Mouse (Mus musculus): ENCODE measurements around the gene Cdk17. TPM values are rescaled to one million over a fixed set of nuclear protein-coding genes. Genes with fewer than 3 reads are reported as not detected.

The Cdk17 gene
- total RNA-seq, 2 experiments from 2014 or later: 102 to 106 TPM

GRCm38 (mm10) chr10:93309131-93309933 lies 148.7 kb downstream of the Cdk17 start:
- peak; percentile 43 for DNase-seq
- intact Hi-C loops (cut with DNase I): no loop called here

- intact Hi-C loops (cut with DNase I): no loop called here
- no peak for DNase-seq
These were observed 149.4 kb downstream of the Cdk17 start for GRCm38 (mm10) chr10:93309934-93310621.

GRCm38 (mm10) chr10:93310721-93311411 lies 150.2 kb downstream of the Cdk17 start, which contains the start of gene Elk3:
Gene Elk3, minus strand, starts transcription at chr10:93311135.
- intact Hi-C loops (cut with DNase I): no loop called here
- DNase-seq: peak; percentile 27

GRCm38 (mm10) chr10:93311576-93311975 lies 150.9 kb downstream of the Cdk17 start:
- no peak for DNase-seq
- intact Hi-C loops (cut with DNase I): no loop called here

Small RNAs within 50 kb of the gene (microRNA-seq; reads per million reads assigned to microRNA genes)
- gene Mir1931: 0.90 reads per million

Other genes starting within 250 kb of the Cdk17 start
- gene Cfap54, start 79.3 kb upstream of the Cdk17 start, total RNA-seq (2021): 10 to 100 TPM in 1 of 2 experiments, 1 to 10 TPM in 1; 9.8 to 12.1 TPM
- gene Elk3, start 150.3 kb downstream of the Cdk17 start, total RNA-seq (2021): 10 to 100 TPM; 13.4 to 16.0 TPM